Mouse (Mus musculus): ENCODE data around the gene Sox14. TPM values are rescaled to one million over a fixed set of nuclear protein-coding genes. Genes with fewer than 3 reads are reported as not detected.

Sox14 gene
- polyA plus RNA-seq, 1 experiment from 2014 or later: 0.13 TPM

DNA sequence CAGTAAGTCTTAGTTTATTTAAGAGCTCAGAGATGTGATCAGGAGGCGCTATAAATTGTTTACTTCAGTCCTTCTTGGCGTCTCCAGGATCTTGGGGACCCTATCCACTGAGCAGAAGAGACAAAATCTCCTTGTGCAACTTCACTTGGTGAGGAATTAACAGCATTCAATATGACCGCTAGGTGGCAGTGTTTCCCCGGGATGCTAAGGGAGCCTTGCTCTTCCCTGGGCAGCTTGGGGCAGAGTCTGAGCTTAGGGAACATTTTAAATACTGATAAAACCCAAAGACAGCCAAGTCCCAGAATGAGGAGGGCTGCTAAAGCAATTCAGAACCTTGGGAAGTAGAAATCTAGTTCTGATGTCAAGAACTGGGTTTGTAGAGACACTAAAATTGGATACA is 29.1 kb downstream of the Sox14 start:
- Histone ChIP-seq H3K4me1 (replicated peaks) (no peaks in the 10 kb centered on the region), H3K9me3 (replicated peaks) (no peaks in the 10 kb centered on the region), H3K36me3 (no peaks in the 10 kb centered on the region), H3K4me2 (no peak overlapping the region), H3K27ac (ENCODE audit: poor library complexity, severe bottlenecking) (no peak overlapping the region), H3K27me3 (replicated peaks) (no peaks in the 10 kb centered on the region; the same call in 1 of the 2 replicates), H3K4me3 (no peak overlapping the region), H3K9ac (no peak overlapping the region)
- WGBS: 3% methylated on average over 4 of the region's 4 CpGs
- no peak for ATAC-seq (ENCODE audit: insufficient number of reproducible peaks, low FRiP score)

- H3K9me3 ChIP-seq (replicated peaks): no peaks in the 10 kb centered on the region; the same call in 1 of the 2 replicates
- H3K4me1 ChIP-seq (replicated peaks): no peaks in the 10 kb centered on the region
- H3K4me3 ChIP-seq: no peak overlapping the region
- H3K36me3 ChIP-seq: no peaks in the 10 kb centered on the region
- 80% methylated on average over 3 of the region's 3 CpGs for WGBS
- H3K27me3 ChIP-seq (replicated peaks): no peaks in the 10 kb centered on the region
- H3K27ac ChIP-seq (ENCODE audit: poor library complexity, severe bottlenecking): no peak overlapping the region
- no peak for ATAC-seq (ENCODE audit: insufficient number of reproducible peaks, low FRiP score)
- no peak overlapping the region for H3K4me2 ChIP-seq
- H3K9ac ChIP-seq: no peak overlapping the region
Observed at GRCm38 (mm10) chr9:99839367-99839766, 36.6 kb downstream of the Sox14 start.

GRCm38 (mm10) chr9:99838877-99839276 is 37.1 kb downstream of the Sox14 start:
- Histone ChIP-seq H3K9ac (no peak overlapping the region), H3K9me3 (replicated peaks) (no peaks in the 10 kb centered on the region; the same call in 1 of the 2 replicates), H3K4me2 (no peak overlapping the region), H3K36me3 (no peaks in the 10 kb centered on the region), H3K4me1 (replicated peaks) (no peaks in the 10 kb centered on the region), H3K27me3 (replicated peaks) (no peaks in the 10 kb centered on the region), H3K4me3 (no peak overlapping the region), H3K27ac (ENCODE audit: poor library complexity, severe bottlenecking) (no peak overlapping the region)
- ATAC-seq (ENCODE audit: insufficient number of reproducible peaks, low FRiP score): no peak
- 66% methylated on average over 7 of the region's 7 CpGs for WGBS

DNA sequence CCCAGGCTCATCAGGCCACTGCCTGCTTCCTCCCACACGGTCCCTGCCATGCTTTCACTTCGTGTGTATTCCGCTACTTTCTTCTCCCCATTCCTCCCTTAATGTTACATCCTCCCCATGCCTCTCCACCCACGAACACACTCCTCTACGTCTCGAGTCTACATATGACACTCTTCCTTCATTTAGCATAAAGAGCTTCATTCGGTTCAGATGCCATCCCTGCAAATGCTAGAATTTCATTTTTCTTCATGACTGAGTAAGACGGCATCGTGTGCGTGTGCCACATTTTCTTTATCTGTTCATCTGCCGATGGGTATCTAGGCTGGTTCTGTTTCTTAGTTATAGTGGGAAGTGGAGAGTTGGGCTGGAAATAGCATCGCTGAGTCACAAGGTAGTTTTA is 39.3 kb downstream of the Sox14 start:
- no peaks in the 10 kb centered on the region for H3K36me3 ChIP-seq
- 87% methylated on average over 12 of the region's 12 CpGs for WGBS
- no peak for ATAC-seq (ENCODE audit: insufficient number of reproducible peaks, low FRiP score)
- H3K4me1 ChIP-seq (replicated peaks): no peaks in the 10 kb centered on the region
- H3K9ac ChIP-seq: no peak overlapping the region
- H3K27me3 ChIP-seq (replicated peaks): no peaks in the 10 kb centered on the region
- no peak overlapping the region for H3K27ac ChIP-seq (ENCODE audit: poor library complexity, severe bottlenecking)
- no peaks in the 10 kb centered on the region; the same call in 1 of the 2 replicates for H3K9me3 ChIP-seq (replicated peaks)
- no peak overlapping the region for H3K4me2 ChIP-seq
- H3K4me3 ChIP-seq: no peak overlapping the region

DNA sequence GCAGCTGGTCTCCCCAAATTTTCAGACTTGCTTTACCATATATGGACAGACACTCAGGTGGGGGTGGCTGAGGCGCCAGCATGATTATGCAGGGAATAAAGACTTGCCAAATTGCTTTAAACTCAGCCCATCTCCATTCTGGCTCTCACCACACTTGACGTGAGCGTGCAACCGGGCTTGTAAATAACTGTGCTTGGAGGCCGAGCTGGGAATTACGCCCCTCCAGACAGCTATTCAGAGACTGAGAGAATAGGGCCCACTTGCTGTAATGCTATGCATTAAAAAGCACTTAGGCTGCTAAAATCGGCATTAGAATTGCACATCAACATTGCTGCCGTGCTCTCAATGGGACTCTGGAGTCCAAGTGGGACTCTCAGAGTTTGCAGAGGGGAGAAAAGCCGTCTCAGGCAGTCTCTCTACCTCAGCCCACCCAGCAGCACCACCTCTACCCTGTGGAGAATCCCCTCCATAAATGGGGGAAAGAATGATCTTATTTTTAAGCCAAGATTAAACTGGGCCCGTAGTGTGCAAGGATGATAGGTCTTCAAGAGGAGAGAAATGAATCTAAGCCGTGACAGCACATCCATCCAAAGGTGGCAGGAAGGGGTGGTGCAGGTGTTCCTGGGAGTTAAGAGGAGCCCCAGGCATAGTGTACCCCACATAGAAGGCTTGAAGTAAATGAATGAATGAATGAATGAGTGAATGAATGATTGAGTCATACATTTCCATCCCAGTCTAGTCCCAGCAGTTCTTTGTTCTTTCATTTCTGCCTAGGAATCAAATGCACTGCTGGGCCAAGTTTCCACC is 40.1 kb downstream of the Sox14 start:
- H3K9me3 ChIP-seq (replicated peaks): no peaks in the 10 kb centered on the region; the same call in 1 of the 2 replicates
- no peaks in the 10 kb centered on the region for H3K27me3 ChIP-seq (replicated peaks)
- WGBS: 74% methylated on average over 11 of the region's 11 CpGs
- no peak overlapping the region for H3K9ac ChIP-seq
- no peak overlapping the region for H3K27ac ChIP-seq (ENCODE audit: poor library complexity, severe bottlenecking)
- H3K4me1 ChIP-seq (replicated peaks): no peaks in the 10 kb centered on the region
- no peaks in the 10 kb centered on the region for H3K36me3 ChIP-seq
- ATAC-seq (ENCODE audit: insufficient number of reproducible peaks, low FRiP score): no peak
- H3K4me3 ChIP-seq: no peak overlapping the region
- H3K4me2 ChIP-seq: no peak overlapping the region

Other genes with a start within 250 kb of the Sox14 start
- 20.5 and 23.4 TPM in 2 replicates for gene Dzip1l, start 246.7 kb downstream of the Sox14 start, polyA plus RNA-seq (2016; fragmentation: Nextera tagmentation; extraction: Ambion mirVana)
- gene Cldn18, start 158.9 kb downstream of the Sox14 start, polyA plus RNA-seq (2016; fragmentation: Nextera tagmentation; extraction: Ambion mirVana): 0.17 TPM in 1 of 2 replicates, not detected in the other